Mouse (Mus musculus) ES-E14 (cell line): ENCODE data around the gene 1700093K21Rik. TPM values are rescaled to one million over a fixed set of nuclear protein-coding genes. Genes with fewer than 3 reads are reported as not detected.
"Not testable (repeated sequence)": the region's sequence is repeated elsewhere in the genome, so short reads cannot be mapped to it uniquely, and the experiment has no call there.

Source experiments
- DNase-seq: peaks from one replicate; pipeline ENCODE4 v3.0.0-alpha.2; 2013; ENCODE audit warnings: low read depth, low spot score
- H3K27ac ChIP-seq: 2 replicates; pipeline ENCODE4 v1.5.1; 2012; ENCODE audit warnings: low read depth, mild to moderate bottlenecking, low read length, moderate library complexity, mixed read lengths; ENCODE audit not compliant: poor library complexity, insufficient read depth, severe bottlenecking
- H3K36me3 ChIP-seq: 2 replicates; pipeline ENCODE4 v1.6.1; 2012; ENCODE audit warnings: mild to moderate bottlenecking, low read length, moderate library complexity, mixed read lengths; ENCODE audit not compliant: control insufficient read depth, poor library complexity, insufficient read depth, severe bottlenecking
- H3K4me1 ChIP-seq, 2 experiments: fragments of 150-350 bp in 1 of 2; sonication (generic) in 1 of 2; 2 replicates each; pipeline ENCODE4 v1.6.1; 2012; ENCODE audit warnings: low read length in 2 of 2, mild to moderate bottlenecking in 1 of 2, mixed read lengths in 1 of 2; ENCODE audit not compliant: control insufficient read depth in 2 of 2, insufficient read depth in 2 of 2, poor library complexity in 1 of 2
- H3K4me3 ChIP-seq, 2 experiments: fragments of 150-350 bp in 1 of 2; sonication (generic) in 1 of 2; 2 replicates each; pipeline ENCODE4 v1.5.1; 2012; ENCODE audit warnings: low read length in 2 of 2, low read depth in 1 of 2, mild to moderate bottlenecking in 1 of 2, mixed read lengths in 1 of 2; ENCODE audit not compliant: insufficient read depth in 1 of 2, poor library complexity in 1 of 2, severe bottlenecking in 1 of 2
- H3K9ac ChIP-seq: 2 replicates; pipeline ENCODE4 v1.6.1; 2012; ENCODE audit warnings: low read depth, mild to moderate bottlenecking, low read length, mixed read lengths; ENCODE audit not compliant: poor library complexity, insufficient read depth, severe bottlenecking
- H3K9me3 ChIP-seq: fragments of 150-350 bp; sonication (generic); 2 replicates; pipeline ENCODE4 v1.6.1; 2012; ENCODE audit warnings: low read depth, mild to moderate bottlenecking, low read length; ENCODE audit not compliant: control insufficient read depth, insufficient read depth
- CHD2 ChIP-seq: IDR thresholded peaks from 2 replicates; pipeline ENCODE4 v1.6.1; 2014; ENCODE audit warnings: mild to moderate bottlenecking, low read depth, low read length, inconsistent platforms
- HCFC1 ChIP-seq: IDR thresholded peaks from 2 replicates; pipeline ENCODE4 v1.6.1; 2012; ENCODE audit warnings: low read length, inconsistent platforms, borderline replicate concordance; ENCODE audit not compliant: insufficient read depth
- MAFK ChIP-seq: IDR thresholded peaks from 2 replicates; pipeline ENCODE4 v1.6.1; 2014; ENCODE audit warnings: mild to moderate bottlenecking, low read depth, low read length, inconsistent platforms; ENCODE audit not compliant: insufficient read depth
- ZC3H11A ChIP-seq: IDR thresholded peaks from 2 replicates; pipeline ENCODE4 v1.6.1; 2012; ENCODE audit warnings: low read depth, mild to moderate bottlenecking, inconsistent platforms, low read length, borderline replicate concordance
- ZNF384 ChIP-seq: IDR thresholded peaks from 2 replicates; pipeline ENCODE4 v1.6.1; 2012; ENCODE audit warnings: low read depth, low read length, inconsistent platforms
- in situ Hi-C, 2 experiments: fragments of 600-800 bp; cut with MboI; formaldehyde crosslinking; loops; one replicate each; pipeline ENCODE4 v1.15.1; 2025; ENCODE audit warnings: low sequenced_read_pairs in 2 of 2, inconsistent platforms in 1 of 2; ENCODE audit not compliant: unreplicated experiment in 2 of 2
- total RNA-seq: library from RNA; depleted of rRNA; stranded (reverse); fragments of 300-350 nt; gene quantifications from 2 replicates; pipeline ENCODE4 v1.2.3, GENCODE M21; 2012

The 1700093K21Rik gene
- total RNA-seq, 1 experiment = 0.45 TPM

DNA sequence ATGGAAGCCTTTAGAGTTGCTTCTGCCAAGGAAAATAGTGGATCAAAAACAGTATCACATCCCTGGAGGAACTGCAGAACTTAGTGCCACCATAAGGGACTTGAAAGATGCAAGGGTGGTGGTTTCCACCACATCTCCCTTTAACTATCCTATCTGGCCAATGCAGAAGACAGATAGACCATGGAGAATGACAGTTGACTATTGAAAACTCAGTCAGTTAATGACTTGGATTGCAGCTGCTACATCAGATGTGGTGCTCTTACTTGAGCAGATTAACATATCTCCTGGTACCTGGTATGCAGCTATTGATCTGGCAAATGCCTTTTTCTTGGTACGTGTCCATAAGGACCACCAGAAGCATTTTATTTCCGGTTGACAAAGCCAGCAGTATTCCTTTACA is 16.5 kb upstream of the 1700093K21Rik start:
- H3K4me3 ChIP-seq = no peak overlapping the region
- no peaks in the 10 kb centered on the region for H3K36me3 ChIP-seq
- no peaks in the 10 kb centered on the region for H3K4me1 ChIP-seq
- H3K9me3 ChIP-seq = no peaks in the 10 kb centered on the region
- no peak for DNase-seq
- in situ Hi-C loops = no loop called here
- TF ChIP-seq ZNF384 = no peak
- TF ChIP-seq MAFK = no peak
- TF ChIP-seq CHD2 = no peak
- no peak for TF ChIP-seq HCFC1
- TF ChIP-seq ZC3H11A = no peak
- no peak overlapping the region for H3K27ac ChIP-seq
- H3K9ac ChIP-seq = no peak overlapping the region

DNA sequence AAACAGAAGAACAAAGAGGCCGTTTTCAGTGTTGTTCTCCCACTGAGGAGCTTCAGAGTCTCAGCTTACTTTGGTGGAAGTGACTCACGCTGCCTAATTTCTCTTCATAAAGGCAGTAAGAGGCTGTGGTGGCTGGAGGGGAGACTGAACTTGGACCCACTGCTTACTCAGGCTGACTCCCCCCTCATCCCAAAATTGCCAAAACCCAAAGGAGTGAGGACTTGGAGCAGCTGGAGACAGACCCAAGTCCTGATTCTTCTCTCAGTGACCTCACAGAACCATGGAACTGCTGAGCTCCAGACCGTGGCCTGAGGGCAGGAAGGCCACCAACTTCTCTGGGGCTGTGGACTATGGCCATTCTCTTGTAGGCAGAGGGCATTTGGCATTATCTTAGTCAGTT is 2.0 kb downstream of the 1700093K21Rik start:
- Histone ChIP-seq H3K4me1 (peaks cover 0 to 8% of the 10 kb centered on the region in 2 experiments; a peak in 1 of 4 replicates), H3K27ac (no peak overlapping the region), H3K4me3 (no peak overlapping the region), H3K9ac (no peak overlapping the region), H3K9me3 (no peaks in the 10 kb centered on the region), H3K36me3 (no peaks in the 10 kb centered on the region)
- no peak for DNase-seq
- in situ Hi-C loops = no loop called here
- TF ChIP-seq CHD2 = no peak

DNA sequence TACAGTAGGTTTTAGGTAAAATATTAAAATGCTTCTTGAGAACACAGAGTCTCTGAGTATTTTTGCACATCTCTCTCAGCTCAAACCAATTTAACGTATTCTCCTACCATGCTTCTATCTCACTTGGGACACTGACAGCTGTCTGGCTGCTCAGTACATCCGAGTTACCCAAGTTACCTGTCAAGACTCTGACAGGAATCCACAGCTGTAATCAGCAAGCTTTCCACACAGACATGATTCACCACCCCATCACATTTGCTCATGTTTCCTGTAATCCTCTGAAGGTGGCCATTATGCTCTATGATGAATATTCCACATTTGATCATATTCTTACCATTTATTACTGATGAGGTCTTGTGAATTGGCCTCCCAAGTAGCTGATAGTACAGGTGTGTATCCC is 5.6 kb downstream of the 1700093K21Rik start:
- in situ Hi-C loops = no loop called here
- no peak overlapping the region for H3K4me3 ChIP-seq
- H3K9ac ChIP-seq = no peak overlapping the region
- no peak overlapping the region for H3K27ac ChIP-seq
- no peaks in the 10 kb centered on the region for H3K36me3 ChIP-seq
- no peaks in the 10 kb centered on the region for H3K9me3 ChIP-seq
- TF ChIP-seq ZC3H11A = no peak
- TF ChIP-seq HCFC1 = no peak
- no peak for TF ChIP-seq MAFK
- no peak for TF ChIP-seq CHD2
- no peak for TF ChIP-seq ZNF384
- DNase-seq = no peak
- peaks cover 0 to 13% of the 10 kb centered on the region in 2 experiments; a peak in 2 of 4 replicates for H3K4me1 ChIP-seq

DNA sequence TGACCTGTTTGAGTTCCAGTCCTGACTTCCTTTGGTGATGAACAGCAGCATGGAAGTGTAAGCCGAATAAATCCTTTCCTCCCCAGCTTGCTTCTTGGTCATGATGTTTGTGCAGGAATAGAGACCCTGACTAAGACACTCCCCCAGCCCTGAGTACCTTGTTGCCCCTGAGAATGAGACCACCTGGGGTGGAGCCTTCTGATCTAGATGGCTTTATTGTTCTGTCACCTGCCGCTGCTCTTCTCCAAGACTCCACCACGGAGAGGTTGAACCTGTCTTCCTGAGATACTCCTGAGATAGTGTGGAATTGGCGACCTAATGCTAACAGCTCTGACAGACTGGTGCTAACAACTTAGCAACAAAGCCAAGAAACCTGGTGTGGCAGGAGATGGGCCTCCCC is 6.2 kb downstream of the 1700093K21Rik start:
- H3K36me3 ChIP-seq, H3K4me3 ChIP-seq, H3K27ac ChIP-seq, H3K9ac ChIP-seq, in situ Hi-C loops, DNase-seq, H3K9me3 ChIP-seq: not testable (repeated sequence)
- H3K4me1 ChIP-seq = peaks cover 0 to 13% of the 10 kb centered on the region in 2 experiments; a peak in 2 of 4 replicates

DNA sequence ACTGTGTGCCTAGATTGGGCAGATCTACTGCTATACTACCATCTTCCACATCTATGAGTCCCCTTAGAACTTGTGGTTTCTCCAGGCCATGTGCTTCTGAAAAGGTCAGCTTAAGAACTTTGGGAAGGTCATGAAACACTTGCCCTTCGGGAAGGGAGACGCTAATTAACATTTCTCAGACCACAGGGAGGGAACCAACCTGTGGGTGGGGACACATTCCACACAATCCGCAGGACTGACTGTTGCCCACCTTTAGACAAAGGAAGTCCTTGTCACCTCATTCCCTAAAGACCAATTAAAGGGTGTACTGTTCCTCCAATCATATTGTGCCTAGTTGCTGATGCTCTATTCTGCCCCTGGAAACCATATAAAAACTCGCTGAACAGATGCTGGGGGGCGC is 16.2 kb downstream of the 1700093K21Rik start:
- H3K4me1 ChIP-seq, DNase-seq, H3K9ac ChIP-seq, H3K4me3 ChIP-seq, in situ Hi-C loops, H3K9me3 ChIP-seq, H3K36me3 ChIP-seq: not testable (repeated sequence)
- H3K27ac ChIP-seq = peak overlapping the region; percentile 82
